Mouse (Mus musculus) megakaryocyte, embryonic 14.5 days (primary cell): ENCODE data around the gene Ccnd3. TPM values are rescaled to one million over a fixed set of nuclear protein-coding genes. Genes with fewer than 3 reads are reported as not detected.
"Not testable (repeated sequence)": the region's sequence is repeated elsewhere in the genome, so short reads cannot be mapped to it uniquely, and the experiment has no call there.

Source experiments
- H3K27me3 ChIP-seq: replicated peaks from 2 replicates; pipeline ENCODE3; 2012; ENCODE audit warnings: inconsistent platforms
- H3K36me3 ChIP-seq: replicated peaks from 2 replicates; pipeline ENCODE3; 2012; ENCODE audit warnings: low read length, inconsistent platforms, mixed read lengths
- H3K4me1 ChIP-seq: 2 replicates; pipeline ENCODE4 v1.6.1; 2012; ENCODE audit warnings: inconsistent platforms
- H3K4me3 ChIP-seq: replicated peaks from 2 replicates; pipeline ENCODE3; 2012; ENCODE audit warnings: moderate library complexity, mild to moderate bottlenecking, inconsistent platforms
- H3K9me3 ChIP-seq: 2 replicates; pipeline ENCODE4 v1.6.1; 2012; ENCODE audit warnings: inconsistent platforms
- FLI1 ChIP-seq: IDR thresholded peaks from 2 replicates; pipeline ENCODE4 v1.6.1; 2012; ENCODE audit warnings: low read length, inconsistent platforms, mixed read lengths
- GATA1 ChIP-seq: IDR thresholded peaks from 3 replicates; pipeline ENCODE4 v1.6.1; 2012; ENCODE audit warnings: mixed read lengths, low read length, inconsistent platforms, borderline replicate concordance
- polyA plus RNA-seq: library from polyadenylated mRNA; stranded (reverse); fragments of >175 nt; gene quantifications from 2 replicates; pipeline ENCODE4 v1.2.3, GENCODE M21; 2012; ENCODE audit warnings: low replicate concordance; ENCODE audit not compliant: insufficient read depth

Gene Ccnd3
- polyA plus RNA-seq, 1 experiment: 1,542 TPM

- H3K4me1 ChIP-seq: peaks cover 49% of the 10 kb centered on the region
- H3K36me3 ChIP-seq: peaks cover 47% of the 10 kb centered on the region
These were observed 2.7 kb upstream of the Ccnd3 start, which contains the start of gene Taf8 for GRCm38 (mm10) chr17:47501946-47502706. Taf8 (minus strand) TSS chr17:47502292.

GRCm38 (mm10) chr17:47502707-47503045, 2.2 kb upstream of the Ccnd3 start:
- peaks cover 47% of the 10 kb centered on the region for H3K36me3 ChIP-seq
- H3K9me3 ChIP-seq, H3K27me3 ChIP-seq: not testable (repeated sequence)
- peak overlapping the region; percentile 93 for H3K4me3 ChIP-seq
- H3K4me1 ChIP-seq: peaks cover 54% of the 10 kb centered on the region

More at GRCm38 (mm10) chr17:47501946-47502706, 2.7 kb upstream of the Ccnd3 start, which contains the start of gene Taf8:
- TF ChIP-seq GATA1: no peak
- no peak for TF ChIP-seq FLI1
- Histone ChIP-seq H3K9me3 (no peaks in the 10 kb centered on the region), H3K4me3 (peak within 1 kb of the TSS; percentile 93), H3K27me3 (no peaks in the 10 kb centered on the region)

- TF ChIP-seq GATA1 (no peak), FLI1 (no peak)
- peaks cover 38% of the 10 kb centered on the region for H3K36me3 ChIP-seq
- peaks cover 64% of the 10 kb centered on the region for H3K4me1 ChIP-seq
- H3K9me3 ChIP-seq: no peaks in the 10 kb centered on the region
- H3K4me3 ChIP-seq: peak overlapping the region; percentile 3
- H3K27me3 ChIP-seq: no peaks in the 10 kb centered on the region
These were observed 1.2 kb upstream of the Ccnd3 start for GRCm38 (mm10) chr17:47503689-47504088.

GRCm38 (mm10) chr17:47504228-47504627, 623 bp upstream of the Ccnd3 start:
- Histone ChIP-seq H3K4me3 (peak overlapping the region; percentile 96), H3K27me3 (no peaks in the 10 kb centered on the region), H3K9me3 (no peaks in the 10 kb centered on the region), H3K4me1 (peaks cover 65% of the 10 kb centered on the region), H3K36me3 (peaks cover 36% of the 10 kb centered on the region)
- TF ChIP-seq GATA1: no peak
- no peak for TF ChIP-seq FLI1

GRCm38 (mm10) chr17:47505566-47505965, 715 bp downstream of the Ccnd3 start:
- H3K4me3 ChIP-seq: peak overlapping the region; percentile 96
- H3K9me3 ChIP-seq: no peaks in the 10 kb centered on the region
- peaks cover 27% of the 10 kb centered on the region for H3K36me3 ChIP-seq
- TF ChIP-seq GATA1 (no peak), FLI1 (no peak)
- H3K4me1 ChIP-seq: peaks cover 73% of the 10 kb centered on the region
- no peaks in the 10 kb centered on the region for H3K27me3 ChIP-seq

DNA sequence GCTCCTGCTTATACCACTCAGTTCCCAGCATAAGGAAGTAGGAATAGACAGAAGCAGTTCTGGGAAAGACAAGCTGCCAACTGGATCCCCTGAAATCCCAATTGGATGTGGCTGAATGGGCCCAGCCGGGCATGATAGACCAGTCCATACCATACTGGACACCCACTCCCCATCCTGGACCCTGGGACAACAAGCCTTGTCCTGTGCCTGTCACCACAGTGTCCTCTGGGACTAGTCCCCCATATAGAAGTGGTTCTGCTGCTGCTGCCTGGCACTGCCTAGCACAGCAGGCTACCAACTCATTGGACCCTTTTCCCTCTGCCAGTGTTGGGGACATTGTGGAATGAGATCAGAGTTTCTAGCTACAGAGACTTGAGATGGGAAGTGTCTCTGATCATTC, 1.2 kb downstream of the Ccnd3 start:
- no peaks in the 10 kb centered on the region for H3K27me3 ChIP-seq
- H3K9me3 ChIP-seq: no peaks in the 10 kb centered on the region
- peaks cover 22% of the 10 kb centered on the region for H3K36me3 ChIP-seq
- TF ChIP-seq GATA1 (no peak), FLI1 (no peak)
- H3K4me3 ChIP-seq: peak overlapping the region; percentile 96
- peaks cover 71% of the 10 kb centered on the region for H3K4me1 ChIP-seq

DNA sequence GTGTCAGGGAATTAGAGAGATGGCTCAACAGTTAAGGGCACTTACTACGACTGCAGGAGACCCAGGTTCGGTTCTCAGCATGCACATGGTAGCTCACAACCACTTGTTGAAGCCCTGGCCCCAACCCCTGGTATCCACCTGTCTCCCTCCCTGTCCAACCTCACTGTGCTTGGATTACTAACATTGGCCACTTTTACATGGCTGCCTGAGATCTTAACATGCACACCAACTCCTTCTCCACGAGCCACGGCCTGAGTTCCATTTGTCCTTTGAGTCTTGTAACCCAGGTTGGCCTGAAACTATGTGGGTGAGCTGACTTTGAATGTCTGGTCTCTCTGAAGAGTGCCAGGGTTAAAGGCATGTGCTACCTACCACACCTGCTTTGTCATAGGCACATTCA, 1.8 kb downstream of the Ccnd3 start:
- H3K27me3 ChIP-seq: no peaks in the 10 kb centered on the region
- H3K9me3 ChIP-seq: no peaks in the 10 kb centered on the region
- peak overlapping the region; percentile 96 for H3K4me3 ChIP-seq
- TF ChIP-seq GATA1: no peak
- no peak for TF ChIP-seq FLI1
- peaks cover 72% of the 10 kb centered on the region for H3K4me1 ChIP-seq
- H3K36me3 ChIP-seq: peaks cover 20% of the 10 kb centered on the region

DNA sequence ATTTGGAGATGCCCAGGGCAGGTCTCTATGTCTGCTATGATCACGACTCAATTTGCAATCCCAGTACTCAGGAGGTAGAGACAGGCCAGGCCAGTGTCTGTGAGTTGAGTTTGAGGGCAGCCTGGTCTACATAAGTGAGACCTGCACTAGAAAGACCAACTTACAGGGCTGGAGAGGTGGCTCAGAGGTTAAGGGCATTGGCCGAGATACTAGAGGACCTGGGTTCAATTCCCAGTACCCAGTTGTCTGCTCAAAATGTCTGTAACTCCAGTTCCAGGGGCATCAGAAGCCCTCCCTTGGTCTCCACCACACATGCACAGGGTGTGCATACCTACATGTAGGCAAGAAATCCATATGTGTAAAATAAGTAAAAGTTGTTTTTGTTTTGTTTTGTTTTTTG, 2.7 kb downstream of the Ccnd3 start:
- H3K27me3 ChIP-seq: no peaks in the 10 kb centered on the region
- peak overlapping the region; percentile 92 for H3K4me3 ChIP-seq
- H3K9me3 ChIP-seq: no peaks in the 10 kb centered on the region
- TF ChIP-seq FLI1 (no peak), GATA1 (no peak)
- H3K36me3 ChIP-seq: peaks cover 25% of the 10 kb centered on the region
- H3K4me1 ChIP-seq: peaks cover 76% of the 10 kb centered on the region

DNA sequence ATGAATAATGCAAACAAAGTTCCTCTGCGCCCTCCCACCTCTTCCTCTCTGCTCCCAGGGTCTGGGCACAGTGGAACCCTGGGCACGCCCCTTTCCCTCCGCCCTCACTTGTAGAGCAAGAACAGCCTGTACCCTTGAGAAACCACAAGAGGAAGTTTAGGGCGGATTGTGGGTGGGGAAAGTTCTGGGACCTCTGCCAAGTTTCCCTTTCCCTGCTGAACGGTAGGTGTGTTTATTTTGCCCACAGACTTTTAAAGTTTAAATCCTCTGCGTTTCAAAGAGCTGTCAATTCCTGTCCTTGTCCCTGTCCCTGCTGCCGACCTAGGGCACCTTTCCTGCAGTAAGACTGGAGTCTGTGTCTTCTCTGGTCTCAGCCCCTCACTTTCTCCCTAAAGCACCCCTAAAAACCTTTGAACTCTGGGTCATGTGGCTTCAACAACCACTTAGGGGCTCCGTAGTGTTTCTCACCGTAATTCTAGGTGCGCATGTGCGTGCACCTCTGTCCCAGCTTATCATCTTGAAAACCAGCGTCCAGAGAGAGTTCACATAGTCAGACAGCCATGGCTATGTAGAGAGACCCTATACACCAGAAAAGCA, 3.3 kb downstream of the Ccnd3 start:
- Histone ChIP-seq H3K4me1 (peaks cover 82% of the 10 kb centered on the region), H3K36me3 (peaks cover 29% of the 10 kb centered on the region)
- TF ChIP-seq GATA1: no peak
- TF ChIP-seq FLI1: peak; percentile 64; the same call in 1 of the 2 replicates

GRCm38 (mm10) chr17:47509031-47509705, 4.3 kb downstream of the Ccnd3 start:
- Histone ChIP-seq H3K27me3 (no peaks in the 10 kb centered on the region), H3K36me3 (peaks cover 37% of the 10 kb centered on the region), H3K9me3 (no peaks in the 10 kb centered on the region), H3K4me1 (peaks cover 87% of the 10 kb centered on the region), H3K4me3 (peak overlapping the region; percentile 84)
- TF ChIP-seq GATA1: no peak
- no peak for TF ChIP-seq FLI1

More for the DNA sequence above, 3.3 kb downstream of the Ccnd3 start:
- no peaks in the 10 kb centered on the region for H3K9me3 ChIP-seq
- no peaks in the 10 kb centered on the region for H3K27me3 ChIP-seq
- peak overlapping the region; percentile 92 for H3K4me3 ChIP-seq
